Mouse (Mus musculus) erythroblast, adult 5-6 weeks (primary cell): Measurements from ENCODE around the gene Gm11639. TPM values are rescaled to one million over a fixed set of nuclear protein-coding genes. Genes with fewer than 3 reads are reported as not detected.

Source experiments
- ATAC-seq: replicated peaks from 2 replicates; pipeline ENCODE4 v1.8.0; 2016; ENCODE audit warnings: moderate number of reproducible peaks, mild to moderate bottlenecking, moderate TSS enrichment, inconsistent platforms; ENCODE audit not compliant: poor library complexity, low FRiP score, severe bottlenecking
- total RNA-seq, 2 experiments: library from RNA; stranded (forward) in 1 of 2; stranded (reverse) in 1 of 2; fragments of 150-400 nt in 1 of 2; fragments of 200-764, 138-1000 nt in 1 of 2; gene quantifications; 2 replicates each; pipeline versions ENCODE4 v1.2.3 to v1.2.4; 2015 to 2017; ENCODE audit warnings: low replicate concordance in 2 of 2

Gene Gm11639
- total RNA-seq (2015; ENCODE audit: low replicate concordance) (not detected in 2 replicates), total RNA-seq (2017; ENCODE audit: low replicate concordance) (not detected in 2 replicates)

- peak; percentile 39; the same call in 1 of the 2 replicates for ATAC-seq
Measured at GRCm38 (mm10) chr11:104685548-104685947, at the start of gene Gm11639. Gene Gm11639, plus strand, starts transcription at chr11:104685707.

DNA sequence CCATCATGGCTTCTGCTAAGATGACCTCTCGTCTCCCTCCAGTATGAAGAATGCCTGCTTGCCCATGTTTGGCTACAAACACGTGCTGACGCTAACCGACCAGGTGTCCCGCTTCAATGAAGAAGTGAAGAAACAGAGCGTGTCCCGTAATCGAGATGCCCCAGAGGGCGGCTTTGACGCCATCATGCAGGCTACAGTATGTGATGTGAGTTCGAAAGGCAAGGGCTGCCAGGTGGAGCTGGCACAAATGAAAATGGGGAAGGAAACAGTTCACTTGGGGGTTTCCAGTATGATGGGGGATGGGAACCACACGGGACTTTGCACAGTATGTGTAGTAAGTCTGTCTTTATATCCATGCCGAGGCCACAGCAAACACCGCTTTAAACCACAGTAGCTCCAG, 48.5 kb upstream of the Gm11639 start:
- no peak for ATAC-seq

GRCm38 (mm10) chr11:104638006-104638405, 47.5 kb upstream of the Gm11639 start:
- ATAC-seq = no peak

DNA sequence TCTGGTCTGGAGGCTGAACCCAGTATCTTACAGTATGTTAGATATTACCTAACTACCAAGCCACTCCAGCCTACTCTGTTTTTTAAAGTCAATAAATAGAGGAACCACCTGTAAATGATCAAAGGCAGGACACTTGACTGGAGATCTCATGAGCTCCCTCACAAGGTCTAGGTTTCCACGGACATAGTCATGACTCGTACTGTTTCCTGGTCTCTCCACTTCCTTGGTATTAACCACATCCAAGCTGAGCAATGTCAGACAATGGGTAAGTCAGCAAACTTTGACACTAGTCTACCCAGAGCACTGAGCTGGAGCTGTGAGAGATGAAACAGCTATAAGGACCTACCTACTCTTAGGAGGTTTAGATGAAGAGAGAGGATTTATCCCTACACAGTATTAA, 46.6 kb upstream of the Gm11639 start:
- no peak for ATAC-seq

GRCm38 (mm10) chr11:104639634-104640033, 45.9 kb upstream of the Gm11639 start:
- no peak for ATAC-seq

DNA sequence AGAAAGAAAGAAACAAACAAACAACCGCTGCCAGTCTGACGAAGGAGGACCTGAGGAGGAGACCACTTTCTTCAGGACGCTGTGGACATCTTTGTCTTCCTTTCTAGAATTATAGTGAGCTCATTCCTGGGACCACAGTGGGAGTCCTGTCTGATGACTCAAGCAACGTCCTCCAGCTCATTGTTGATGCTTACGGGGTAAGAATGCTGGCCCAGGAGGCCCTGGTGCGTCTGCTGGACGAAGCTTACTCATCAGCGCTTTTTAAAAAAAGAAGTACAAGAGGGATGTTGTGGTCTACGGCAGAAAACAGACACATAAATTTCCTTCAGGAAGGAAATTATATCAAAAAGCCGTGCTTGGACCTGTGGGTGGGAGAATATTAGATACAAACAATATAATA, 44.6 kb upstream of the Gm11639 start:
- ATAC-seq = no peak

- ATAC-seq = no peak
Measured at GRCm38 (mm10) chr11:104643236-104643635, 42.3 kb upstream of the Gm11639 start.

DNA sequence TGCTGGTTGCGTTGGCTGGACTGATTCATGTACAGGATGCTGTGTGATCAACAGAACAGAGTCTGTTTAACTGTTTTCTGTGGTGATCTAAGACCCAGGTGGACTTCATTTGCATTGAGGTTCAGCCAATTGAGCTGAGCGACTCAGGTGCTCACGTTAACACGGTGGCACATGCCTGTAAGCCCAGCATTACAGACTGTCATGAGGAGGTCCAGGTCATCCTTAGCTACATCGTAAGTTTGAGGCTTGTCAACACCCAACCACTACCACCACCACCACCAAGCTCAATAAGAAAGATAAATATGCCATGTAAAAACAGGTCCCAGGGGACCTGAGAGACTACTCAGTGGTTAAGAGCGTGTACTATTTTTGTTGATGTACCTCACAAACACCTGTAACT, 40.1 kb upstream of the Gm11639 start:
- no peak for ATAC-seq

- ATAC-seq = no peak
Measured at GRCm38 (mm10) chr11:104646173-104646572, 39.3 kb upstream of the Gm11639 start.

- ATAC-seq = no peak
Measured at GRCm38 (mm10) chr11:104646611-104647010, 38.9 kb upstream of the Gm11639 start.

DNA sequence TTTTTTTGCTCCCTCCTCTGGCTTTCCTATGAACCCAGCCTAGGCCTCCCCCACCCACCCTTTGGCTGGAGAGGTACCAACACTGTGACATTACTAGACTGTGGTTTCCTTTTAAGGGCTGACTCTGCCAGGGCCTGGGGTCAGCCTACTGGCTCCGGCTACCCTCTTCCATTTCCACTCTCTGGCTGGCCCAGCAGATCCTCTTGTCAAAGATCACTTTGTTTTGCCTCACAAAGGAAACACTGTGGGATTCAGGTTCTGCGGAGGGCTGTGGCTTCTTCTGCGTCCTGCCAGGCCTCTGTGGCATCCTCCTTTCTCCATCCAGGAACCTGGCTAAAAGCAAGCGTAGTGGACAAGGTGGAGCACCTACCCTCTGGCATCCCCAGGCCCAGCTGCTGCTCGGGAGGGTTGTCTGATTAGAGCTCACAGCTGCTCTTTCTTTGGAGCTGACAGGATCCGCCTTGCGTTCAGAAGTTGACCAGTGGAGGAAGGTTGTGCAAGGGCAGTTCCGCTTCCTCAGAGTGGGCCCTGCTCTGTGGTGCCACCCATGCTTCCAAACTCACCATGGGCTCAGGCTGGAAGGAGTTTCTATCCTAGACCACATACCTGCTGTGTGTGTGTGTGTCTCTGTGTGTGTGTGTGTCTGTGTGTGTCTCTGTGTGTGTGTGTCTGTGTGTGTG, 38.2 kb upstream of the Gm11639 start:
- ATAC-seq = no peak

DNA sequence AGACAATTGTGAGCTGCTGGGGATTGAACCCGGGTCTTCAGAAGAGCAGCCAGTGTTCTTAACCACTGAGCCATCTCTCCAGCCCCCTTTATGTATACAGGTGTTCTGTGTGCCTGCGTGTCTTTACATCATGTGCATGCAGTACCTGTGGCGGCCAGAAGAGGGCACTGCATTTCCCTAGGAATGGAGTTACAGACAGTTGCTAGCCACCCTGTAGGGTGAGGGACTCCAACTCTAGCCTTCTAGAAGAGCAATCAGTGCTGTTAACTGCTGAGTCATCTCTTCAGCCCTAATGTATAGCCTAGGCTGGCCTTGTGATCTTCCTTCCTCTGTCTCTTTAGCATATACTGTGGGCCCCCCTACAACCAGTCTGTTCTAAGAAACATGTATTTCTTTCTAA, 36.9 kb upstream of the Gm11639 start:
- peak; percentile 67 for ATAC-seq

DNA sequence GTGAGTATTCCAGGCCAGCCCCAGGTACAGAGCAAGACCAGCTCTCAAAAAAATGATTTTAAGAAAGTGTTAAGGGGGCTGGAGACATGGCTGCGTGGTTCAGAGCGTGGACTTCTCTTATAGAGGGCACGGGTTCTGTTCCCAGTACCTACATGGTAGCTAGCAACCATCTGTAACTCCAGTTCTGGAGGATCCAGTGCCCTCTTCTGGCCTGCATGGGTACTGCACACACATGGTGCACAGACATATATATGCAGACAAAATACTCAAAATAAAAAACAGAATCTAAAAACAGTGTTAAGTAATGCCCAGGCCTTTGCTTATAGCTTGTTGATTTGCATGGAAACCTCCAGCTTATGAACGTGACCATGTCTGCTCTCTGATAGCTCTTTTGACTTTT, 24.9 kb upstream of the Gm11639 start:
- no peak for ATAC-seq

- no peak for ATAC-seq
Measured at GRCm38 (mm10) chr11:104661106-104661505, 24.4 kb upstream of the Gm11639 start.

- no peak for ATAC-seq
Measured at GRCm38 (mm10) chr11:104661531-104662205, 23.8 kb upstream of the Gm11639 start.

DNA sequence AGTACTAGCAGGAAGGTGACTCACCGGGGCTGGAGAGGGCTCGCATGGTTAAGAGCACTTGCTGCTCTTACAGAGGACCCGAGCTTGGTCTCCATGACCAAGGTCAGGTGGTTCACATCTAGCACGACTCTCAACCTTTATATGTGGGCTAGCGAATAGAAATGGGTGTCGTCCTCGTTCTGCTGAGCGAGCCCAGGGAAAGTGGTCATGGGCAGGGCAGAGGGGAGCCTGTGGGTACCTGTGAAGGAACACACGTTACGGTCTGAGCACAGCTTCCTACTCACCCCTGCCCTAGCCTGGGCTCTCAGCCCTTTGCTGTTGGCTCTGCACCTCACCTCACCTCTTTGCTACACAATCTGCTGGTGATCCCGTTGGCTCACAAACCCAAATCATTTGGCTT, 22.9 kb upstream of the Gm11639 start:
- ATAC-seq = no peak

- no peak for ATAC-seq
Measured at GRCm38 (mm10) chr11:104663241-104663877, 22.1 kb upstream of the Gm11639 start.

DNA sequence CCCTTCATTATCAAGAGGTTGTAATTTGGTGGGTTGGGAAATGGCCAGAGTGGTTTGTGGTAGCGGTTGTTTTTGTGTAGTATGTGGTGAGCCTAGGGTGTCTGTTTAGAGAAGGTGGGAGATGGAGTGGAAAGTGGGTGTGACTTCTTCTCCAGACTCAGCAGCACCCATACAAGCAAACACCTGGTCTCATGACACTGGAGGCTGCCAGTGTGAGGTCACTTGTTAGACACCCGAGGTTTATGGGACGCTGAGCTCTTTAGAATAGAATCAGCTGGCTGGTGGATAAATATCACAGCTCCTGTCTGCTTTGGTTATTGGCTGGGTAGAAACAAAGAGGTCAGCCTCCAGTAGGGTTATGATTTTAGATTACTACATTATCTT, 21.6 kb upstream of the Gm11639 start:
- no peak for ATAC-seq

DNA sequence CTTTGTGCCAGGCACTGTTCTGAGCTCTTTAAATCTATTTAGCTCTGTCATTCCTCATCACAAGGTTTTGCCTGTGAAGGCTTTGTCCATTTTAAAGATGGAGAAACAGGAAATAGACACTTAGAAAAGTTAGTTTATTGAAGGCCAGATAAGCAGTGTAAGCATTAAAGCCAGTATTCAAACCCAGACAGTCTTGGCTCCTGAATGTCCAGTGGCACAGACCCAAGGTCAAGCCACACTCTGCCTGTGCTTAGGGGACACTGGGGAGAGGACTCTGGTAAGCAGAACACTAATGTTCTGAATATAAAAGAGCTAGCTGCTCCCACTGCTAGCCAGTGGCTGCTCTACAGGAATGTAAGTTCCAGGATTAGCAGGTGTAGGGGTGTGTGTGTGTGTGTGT, 21.1 kb upstream of the Gm11639 start:
- ATAC-seq = no peak

DNA sequence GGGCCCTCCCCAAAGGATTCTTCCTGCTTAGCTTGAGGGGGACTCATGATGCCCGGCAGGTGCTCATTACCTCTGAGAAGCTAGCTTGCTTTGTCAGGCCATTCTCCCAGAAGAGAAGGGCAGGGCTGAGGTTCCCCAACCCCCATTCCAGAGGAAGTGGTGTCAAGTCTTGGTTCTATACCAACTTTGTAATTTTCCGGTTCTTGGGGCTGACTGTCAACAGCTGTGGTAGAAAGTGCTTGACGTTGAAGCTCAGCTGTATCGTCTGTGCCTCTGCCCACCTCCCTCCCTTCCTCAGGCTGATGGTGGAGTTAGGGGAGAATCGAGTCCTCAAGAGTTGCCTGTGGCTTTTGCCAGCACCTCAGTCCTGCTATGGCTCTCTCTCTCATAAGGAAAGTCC, 18.1 kb upstream of the Gm11639 start:
- ATAC-seq = no peak

- ATAC-seq = no peak
Measured at GRCm38 (mm10) chr11:104673412-104673811, 12.1 kb upstream of the Gm11639 start.
